Mouse (Mus musculus) lung, postnatal 0 days (tissue): ENCODE data around the gene Hmcn1. TPM values are rescaled to one million over a fixed set of nuclear protein-coding genes. Genes with fewer than 3 reads are reported as not detected.

Experiments
- ATAC-seq: fragments of 200-750 bp; cut with Nextera tagmentation; 2 replicates; pipeline ENCODE4 v1.8.0; 2017; ENCODE audit warnings: moderate library complexity
- DNase-seq: peaks from one replicate; pipeline ENCODE4 v3.0.0-alpha.2; 2016; ENCODE audit warnings: low spot score
- H3K27ac ChIP-seq: fragments of 300-500 bp; sonication (generic); 2 replicates; pipeline ENCODE4 v1.5.1; 2014; ENCODE audit warnings: antibody characterized with exemption, mild to moderate bottlenecking, low read length, mixed read lengths
- H3K27me3 ChIP-seq: fragments of 300-500 bp; sonication (generic); replicated peaks from 2 replicates; pipeline ENCODE4 v1.6.1; 2014; ENCODE audit warnings: low read length, mixed read lengths; ENCODE audit not compliant: insufficient read depth
- H3K36me3 ChIP-seq: fragments of 300-500 bp; sonication (generic); 2 replicates; pipeline ENCODE4 v1.6.1; 2014; ENCODE audit warnings: low read length, mixed read lengths; ENCODE audit not compliant: insufficient read depth
- H3K4me1 ChIP-seq: fragments of 300-500 bp; sonication (generic); 2 replicates; pipeline ENCODE4 v1.6.1; 2014; ENCODE audit warnings: antibody characterized with exemption, low read depth, low read length, mixed read lengths; ENCODE audit not compliant: insufficient read depth
- H3K4me2 ChIP-seq: fragments of 300-500 bp; sonication (generic); replicated peaks from 2 replicates; pipeline ENCODE4 v1.6.1; 2014; ENCODE audit warnings: low read depth, mild to moderate bottlenecking, low read length, moderate library complexity, mixed read lengths
- H3K4me3 ChIP-seq: fragments of 300-500 bp; sonication (generic); 2 replicates; pipeline ENCODE4 v1.5.1; 2014; ENCODE audit warnings: low read depth, low read length
- H3K9ac ChIP-seq: fragments of 300-500 bp; sonication (generic); replicated peaks from 2 replicates; pipeline ENCODE4 v1.6.1; 2014; ENCODE audit warnings: low read depth, mild to moderate bottlenecking
- H3K9me3 ChIP-seq: fragments of 300-500 bp; sonication (generic); 2 replicates; pipeline ENCODE4 v1.6.1; 2016; ENCODE audit warnings: low read length, mixed read lengths
- CTCF ChIP-seq: IDR thresholded peaks from 2 replicates; pipeline ENCODE4 v1.5.1; 2016; ENCODE audit warnings: antibody characterized with exemption, mild to moderate bottlenecking
- EP300 ChIP-seq: IDR thresholded peaks from 2 replicates; pipeline ENCODE4 v1.6.1; 2016; ENCODE audit warnings: antibody characterized with exemption, mild to moderate bottlenecking, control low read depth
- WGBS: fragments of 180-500 bp; shearing (Covaris S2); extraction: QIAGEN DNeasy Blood & Tissue Kit; methylation state at CpG from one replicate; pipeline ENCODE4 v1.1.7; 2014; 5-methylcytosine and 5-hydroxymethylcytosine counted together
- polyA plus RNA-seq: library from polyadenylated mRNA; unstranded; fragments of >200 nt; fragmentation: Nextera tagmentation; extraction: Ambion mirVana; gene quantifications from 2 replicates; pipeline ENCODE4 v1.2.1, GENCODE M21; 2015

Hmcn1 gene
- polyA plus RNA-seq, 1 experiment from 2014 or later, result 24.7 TPM

GRCm38 (mm10) chr1:150776741-150777140, 216.5 kb downstream of the Hmcn1 start:
- Histone ChIP-seq H3K27ac (no peak overlapping the region), H3K27me3 (no peaks in the 10 kb centered on the region), H3K4me3 (no peak overlapping the region), H3K9ac (no peak overlapping the region), H3K4me1 (no peaks in the 10 kb centered on the region), H3K4me2 (no peak overlapping the region), H3K36me3 (no peaks in the 10 kb centered on the region), H3K9me3 (no peaks in the 10 kb centered on the region)
- ATAC-seq (no peak), DNase-seq (peak; percentile 23)
- TF ChIP-seq EP300, result 0 out of 2 replicates have a peak, but pooled peaks have one; percentile 23
- no peak for TF ChIP-seq CTCF

GRCm38 (mm10) chr1:150775742-150776141, 217.5 kb downstream of the Hmcn1 start:
- WGBS, result 85% methylated on average over 2 of the region's 2 CpGs
- H3K4me1 ChIP-seq, result no peaks in the 10 kb centered on the region
- ATAC-seq, result no peak
- no peak overlapping the region for H3K27ac ChIP-seq
- H3K4me3 ChIP-seq, result no peak overlapping the region
- TF ChIP-seq CTCF, result no peak
- TF ChIP-seq EP300, result no peak
- no peak overlapping the region for H3K9ac ChIP-seq
- no peaks in the 10 kb centered on the region for H3K9me3 ChIP-seq
- no peak for DNase-seq
- H3K27me3 ChIP-seq, result no peaks in the 10 kb centered on the region
- H3K4me2 ChIP-seq, result no peak overlapping the region
- no peaks in the 10 kb centered on the region for H3K36me3 ChIP-seq

- Histone ChIP-seq H3K4me2 (no peak overlapping the region), H3K27ac (no peak overlapping the region), H3K36me3 (no peaks in the 10 kb centered on the region), H3K4me3 (no peak overlapping the region), H3K27me3 (no peaks in the 10 kb centered on the region), H3K4me1 (no peaks in the 10 kb centered on the region), H3K9me3 (no peaks in the 10 kb centered on the region), H3K9ac (no peak overlapping the region)
- ATAC-seq (no peak), DNase-seq (no peak)
- 96% methylated on average over 3 of the region's 3 CpGs for WGBS
- TF ChIP-seq CTCF (no peak), EP300 (no peak)
These were observed 220.3 kb downstream of the Hmcn1 start for GRCm38 (mm10) chr1:150772958-150773357.

GRCm38 (mm10) chr1:150770948-150771521, 222.2 kb downstream of the Hmcn1 start:
- Histone ChIP-seq H3K4me1 (no peaks in the 10 kb centered on the region), H3K9ac (no peak overlapping the region), H3K27me3 (no peaks in the 10 kb centered on the region), H3K9me3 (no peaks in the 10 kb centered on the region), H3K27ac (no peak overlapping the region), H3K36me3 (no peaks in the 10 kb centered on the region), H3K4me2 (no peak overlapping the region), H3K4me3 (no peak overlapping the region)
- WGBS, result 46% methylated on average over 7 of the region's 7 CpGs
- ATAC-seq (peak; percentile 40; the same call in 1 of the 2 replicates), DNase-seq (no peak)
- TF ChIP-seq EP300, result 0 out of 2 replicates have a peak, but pooled peaks have one; percentile 13
- no peak for TF ChIP-seq CTCF

- Histone ChIP-seq H3K27me3 (no peaks in the 10 kb centered on the region), H3K27ac (no peak overlapping the region), H3K36me3 (no peaks in the 10 kb centered on the region), H3K4me2 (no peak overlapping the region), H3K4me1 (no peaks in the 10 kb centered on the region), H3K9ac (no peak overlapping the region), H3K9me3 (no peaks in the 10 kb centered on the region), H3K4me3 (no peak overlapping the region)
- TF ChIP-seq EP300, result no peak
- TF ChIP-seq CTCF, result no peak
- ATAC-seq (no peak), DNase-seq (no peak)
- 55% methylated on average over 2 of the region's 2 CpGs for WGBS
These were observed 223.4 kb downstream of the Hmcn1 start for GRCm38 (mm10) chr1:150769836-150770235.

GRCm38 (mm10) chr1:150761678-150762077, 231.6 kb downstream of the Hmcn1 start:
- no peaks in the 10 kb centered on the region for H3K36me3 ChIP-seq
- H3K4me3 ChIP-seq, result no peak overlapping the region
- no peak for TF ChIP-seq CTCF
- TF ChIP-seq EP300, result no peak
- ATAC-seq, result no peak
- peaks cover 9% of the 10 kb centered on the region; the same call in 1 of the 2 replicates for H3K4me1 ChIP-seq
- H3K9ac ChIP-seq, result no peak overlapping the region
- no peak overlapping the region for H3K4me2 ChIP-seq
- no peak overlapping the region for H3K27ac ChIP-seq
- DNase-seq, result no peak
- no peaks in the 10 kb centered on the region for H3K9me3 ChIP-seq
- no peaks in the 10 kb centered on the region for H3K27me3 ChIP-seq
- 88% methylated on average over 4 of the region's 4 CpGs for WGBS
